Mouse (Mus musculus): ENCODE measurements around the gene Lrmp. TPM values are rescaled to one million over a fixed set of nuclear protein-coding genes. Genes with fewer than 3 reads are reported as not detected.

The Lrmp gene
- polyA plus RNA-seq, 1 experiment: not detected

DNA sequence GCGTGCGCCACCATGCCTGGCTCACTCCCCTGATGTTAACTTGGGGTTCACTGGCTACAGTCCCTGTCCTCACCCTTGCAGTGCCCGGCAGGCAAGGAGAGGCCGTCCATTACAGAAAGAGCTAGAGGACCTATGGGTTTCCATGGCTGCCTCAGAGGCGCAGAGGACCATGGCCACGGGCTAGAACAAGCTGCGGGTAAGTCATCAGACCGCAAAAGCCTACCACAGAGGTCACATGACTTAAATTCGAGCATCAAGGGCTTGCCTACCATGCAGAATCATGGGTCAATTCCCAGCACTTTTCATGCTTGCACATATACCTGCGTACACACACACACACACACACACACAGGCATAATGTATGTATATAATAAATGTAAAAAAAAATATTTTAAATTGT, 10.0 kb upstream of the Lrmp start:
- TF ChIP-seq MYOG (IDR thresholded peaks at IDR 0.05; ENCODE audit: control insufficient read depth, extremely low read depth, insufficient read length) (no peak), FOSL1 (IDR thresholded peaks at IDR 0.05; ENCODE audit: insufficient read depth, low read length, poor library complexity, severe bottlenecking) (no peak), CEBPB (IDR thresholded peaks at IDR 0.05; ENCODE audit: low read depth) (no peak), CTCF (IDR thresholded peaks at IDR 0.05; ENCODE audit: control insufficient read depth, insufficient read depth, insufficient read length) (no peak), MYOD1 (IDR thresholded peaks at IDR 0.05; ENCODE audit: control insufficient read depth, insufficient read length, low read depth) (no peak), USF1 (IDR thresholded peaks at IDR 0.05; ENCODE audit: low read depth) (no peak), MAX (IDR thresholded peaks at IDR 0.05) (no peak)
- Histone ChIP-seq H3K4me3 (ENCODE audit: insufficient read depth, poor library complexity, severe bottlenecking) (no peak overlapping the region), H3ac (ENCODE audit: control insufficient read depth, insufficient read length, low read depth) (no peak overlapping the region)

GRCm38 (mm10) chr6:145106163-145106842, 9.2 kb upstream of the Lrmp start:
- TF ChIP-seq MYOD1 (IDR thresholded peaks at IDR 0.05; ENCODE audit: control insufficient read depth, insufficient read length, low read depth) (no peak), MAX (IDR thresholded peaks at IDR 0.05) (no peak), FOSL1 (IDR thresholded peaks at IDR 0.05; ENCODE audit: insufficient read depth, low read length, poor library complexity, severe bottlenecking) (no peak), MYOG (IDR thresholded peaks at IDR 0.05; ENCODE audit: control insufficient read depth, extremely low read depth, insufficient read length) (no peak), USF1 (IDR thresholded peaks at IDR 0.05; ENCODE audit: low read depth) (no peak), CEBPB (IDR thresholded peaks at IDR 0.05; ENCODE audit: low read depth) (no peak), CTCF (IDR thresholded peaks at IDR 0.05; ENCODE audit: control insufficient read depth, insufficient read depth, insufficient read length) (no peak)
- Histone ChIP-seq H3K4me3 (ENCODE audit: insufficient read depth, poor library complexity, severe bottlenecking) (no peak overlapping the region), H3K27me3 (ENCODE audit: control insufficient read depth, insufficient read depth, insufficient read length) (no peaks in the 10 kb centered on the region)

More for the DNA sequence above, 10.0 kb upstream of the Lrmp start:
- Histone ChIP-seq H3K79me2 (ENCODE audit: control insufficient read depth, insufficient read depth) (no peaks in the 10 kb centered on the region), H3K36me3 (ENCODE audit: control insufficient read depth, insufficient read depth) (no peaks in the 10 kb centered on the region), H3K27me3 (ENCODE audit: control insufficient read depth, insufficient read depth, insufficient read length) (no peaks in the 10 kb centered on the region), H3K79me3 (ENCODE audit: low read depth) (no peaks in the 10 kb centered on the region)

GRCm38 (mm10) chr6:145110786-145111185, 4.7 kb upstream of the Lrmp start:
- no peaks in the 10 kb centered on the region for H3K79me2 ChIP-seq (ENCODE audit: control insufficient read depth, insufficient read depth)
- no peaks in the 10 kb centered on the region for H3K79me3 ChIP-seq (ENCODE audit: low read depth)
- TF ChIP-seq USF1 (IDR thresholded peaks at IDR 0.05; ENCODE audit: low read depth) (no peak), MAX (IDR thresholded peaks at IDR 0.05) (no peak), MYOD1 (IDR thresholded peaks at IDR 0.05; ENCODE audit: control insufficient read depth, insufficient read length, low read depth) (no peak), MYOG (IDR thresholded peaks at IDR 0.05; ENCODE audit: control insufficient read depth, extremely low read depth, insufficient read length) (no peak), CTCF (IDR thresholded peaks at IDR 0.05; ENCODE audit: control insufficient read depth, insufficient read depth, insufficient read length) (no peak), CEBPB (IDR thresholded peaks at IDR 0.05; ENCODE audit: low read depth) (no peak), FOSL1 (IDR thresholded peaks at IDR 0.05; ENCODE audit: insufficient read depth, low read length, poor library complexity, severe bottlenecking) (no peak)
- H3K36me3 ChIP-seq (ENCODE audit: control insufficient read depth, insufficient read depth): no peaks in the 10 kb centered on the region
- H3K27me3 ChIP-seq (ENCODE audit: control insufficient read depth, insufficient read depth, insufficient read length): no peaks in the 10 kb centered on the region
- no peak overlapping the region for H3ac ChIP-seq (ENCODE audit: control insufficient read depth, insufficient read length, low read depth)
- H3K4me3 ChIP-seq (ENCODE audit: insufficient read depth, poor library complexity, severe bottlenecking): no peak overlapping the region

More at GRCm38 (mm10) chr6:145106163-145106842, 9.2 kb upstream of the Lrmp start:
- H3ac ChIP-seq (ENCODE audit: control insufficient read depth, insufficient read length, low read depth): no peak overlapping the region
- H3K36me3 ChIP-seq (ENCODE audit: control insufficient read depth, insufficient read depth): no peaks in the 10 kb centered on the region
- no peaks in the 10 kb centered on the region for H3K79me2 ChIP-seq (ENCODE audit: control insufficient read depth, insufficient read depth)
- H3K79me3 ChIP-seq (ENCODE audit: low read depth): no peaks in the 10 kb centered on the region

- Histone ChIP-seq H3K27me3 (ENCODE audit: control insufficient read depth, insufficient read depth, insufficient read length) (no peaks in the 10 kb centered on the region), H3K79me2 (ENCODE audit: control insufficient read depth, insufficient read depth) (no peaks in the 10 kb centered on the region), H3ac (ENCODE audit: control insufficient read depth, insufficient read length, low read depth) (no peak overlapping the region), H3K79me3 (ENCODE audit: low read depth) (no peaks in the 10 kb centered on the region), H3K36me3 (ENCODE audit: control insufficient read depth, insufficient read depth) (no peaks in the 10 kb centered on the region), H3K4me3 (ENCODE audit: insufficient read depth, poor library complexity, severe bottlenecking) (no peak overlapping the region)
- TF ChIP-seq MAX (IDR thresholded peaks at IDR 0.05) (no peak), USF1 (IDR thresholded peaks at IDR 0.05; ENCODE audit: low read depth) (no peak), CTCF (IDR thresholded peaks at IDR 0.05; ENCODE audit: control insufficient read depth, insufficient read depth, insufficient read length) (no peak), MYOD1 (IDR thresholded peaks at IDR 0.05; ENCODE audit: control insufficient read depth, insufficient read length, low read depth) (no peak), FOSL1 (IDR thresholded peaks at IDR 0.05; ENCODE audit: insufficient read depth, low read length, poor library complexity, severe bottlenecking) (no peak), MYOG (IDR thresholded peaks at IDR 0.05; ENCODE audit: control insufficient read depth, extremely low read depth, insufficient read length) (no peak), CEBPB (IDR thresholded peaks at IDR 0.05; ENCODE audit: low read depth) (no peak)
Observed at GRCm38 (mm10) chr6:145112865-145113264, 2.6 kb upstream of the Lrmp start.

DNA sequence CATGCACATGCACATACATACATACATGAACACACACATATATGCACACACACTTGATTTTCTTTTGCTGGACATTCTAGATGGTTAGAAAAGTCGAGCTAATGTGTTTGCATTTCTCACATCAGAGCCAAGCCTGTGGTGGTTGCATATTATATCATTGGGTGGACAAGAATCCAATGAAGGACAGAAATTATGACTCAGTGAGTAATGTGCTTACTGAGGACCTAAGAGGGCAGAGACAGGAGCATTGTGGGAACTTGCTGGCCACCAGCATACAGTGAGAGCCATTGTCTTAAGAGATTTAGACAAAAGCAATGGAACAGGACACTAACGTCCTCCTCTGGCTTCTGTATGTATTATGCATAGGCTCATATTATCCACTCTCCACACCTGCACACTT, 892 bp upstream of the Lrmp start:
- no peaks in the 10 kb centered on the region for H3K27me3 ChIP-seq (ENCODE audit: control insufficient read depth, insufficient read depth, insufficient read length)
- H3K79me3 ChIP-seq (ENCODE audit: low read depth): no peaks in the 10 kb centered on the region
- no peak overlapping the region for H3ac ChIP-seq (ENCODE audit: control insufficient read depth, insufficient read length, low read depth)
- no peaks in the 10 kb centered on the region for H3K79me2 ChIP-seq (ENCODE audit: control insufficient read depth, insufficient read depth)
- no peak overlapping the region for H3K4me3 ChIP-seq (ENCODE audit: insufficient read depth, poor library complexity, severe bottlenecking)
- TF ChIP-seq FOSL1 (IDR thresholded peaks at IDR 0.05; ENCODE audit: insufficient read depth, low read length, poor library complexity, severe bottlenecking): no peak
- TF ChIP-seq MYOG (IDR thresholded peaks at IDR 0.05; ENCODE audit: control insufficient read depth, extremely low read depth, insufficient read length): no peak
- no peak for TF ChIP-seq MYOD1 (IDR thresholded peaks at IDR 0.05; ENCODE audit: control insufficient read depth, insufficient read length, low read depth)
- no peak for TF ChIP-seq MAX (IDR thresholded peaks at IDR 0.05)
- TF ChIP-seq USF1 (IDR thresholded peaks at IDR 0.05; ENCODE audit: low read depth): no peak
- no peak for TF ChIP-seq CEBPB (IDR thresholded peaks at IDR 0.05; ENCODE audit: low read depth)
- no peak for TF ChIP-seq CTCF (IDR thresholded peaks at IDR 0.05; ENCODE audit: control insufficient read depth, insufficient read depth, insufficient read length)
- no peaks in the 10 kb centered on the region for H3K36me3 ChIP-seq (ENCODE audit: control insufficient read depth, insufficient read depth)
